Mouse (Mus musculus): ENCODE data around the gene Atp8b3. TPM values are rescaled to one million over a fixed set of nuclear protein-coding genes. Genes with fewer than 3 reads are reported as not detected.
A peak's percentile ranks its signal among the peaks of the same experiment; 100 is the strongest.

The Atp8b3 gene
- polyA plus RNA-seq, 1 experiment = 0.31 TPM

- TF ChIP-seq POLR2A (IDR thresholded peaks at IDR 0.05; ENCODE audit: control insufficient read depth, extremely low read depth, insufficient read depth, low read length, poor library complexity) (no peak), CTCF (IDR thresholded peaks at IDR 0.05; ENCODE audit: borderline replicate concordance, control insufficient read depth, extremely low read depth, insufficient read depth, low read length, poor library complexity) (no peak)
- H3K36me3 ChIP-seq (ENCODE audit: control insufficient read depth, insufficient read depth, low read length) = no peaks in the 10 kb centered on the region
- H3K4me1 ChIP-seq (replicated peaks; ENCODE audit: control insufficient read depth, insufficient read depth, low read length) = no peaks in the 10 kb centered on the region
- no peak overlapping the region for H3K4me3 ChIP-seq (ENCODE audit: control insufficient read depth, insufficient read depth, low read length)
- peaks cover 31% of the 10 kb centered on the region for H3K27me3 ChIP-seq (ENCODE audit: control insufficient read depth, insufficient read depth, low read length)
- H3K27ac ChIP-seq (ENCODE audit: control insufficient read depth, insufficient read depth, low read length) = no peak overlapping the region
- no peak for DNase-seq
- WGBS = 4% methylated on average over 7 of the region's 7 CpGs
Measured at GRCm38 (mm10) chr10:80502291-80502690, 36.6 kb downstream of the Atp8b3 start.

GRCm38 (mm10) chr10:80496421-80496820 is 42.5 kb downstream of the Atp8b3 start:
- H3K27ac ChIP-seq (ENCODE audit: control insufficient read depth, insufficient read depth, low read length) = no peak overlapping the region
- DNase-seq = no peak
- no peaks in the 10 kb centered on the region for H3K36me3 ChIP-seq (ENCODE audit: control insufficient read depth, insufficient read depth, low read length)
- WGBS = 5% methylated on average over 20 of the region's 20 CpGs
- H3K27me3 ChIP-seq (ENCODE audit: control insufficient read depth, insufficient read depth, low read length) = peaks cover 42% of the 10 kb centered on the region
- TF ChIP-seq POLR2A (IDR thresholded peaks at IDR 0.05; ENCODE audit: control insufficient read depth, extremely low read depth, insufficient read depth, low read length, poor library complexity) = no peak
- no peak for TF ChIP-seq CTCF (IDR thresholded peaks at IDR 0.05; ENCODE audit: borderline replicate concordance, control insufficient read depth, extremely low read depth, insufficient read depth, low read length, poor library complexity)
- H3K4me1 ChIP-seq (replicated peaks; ENCODE audit: control insufficient read depth, insufficient read depth, low read length) = peaks cover 6% of the 10 kb centered on the region
- no peak overlapping the region for H3K4me3 ChIP-seq (ENCODE audit: control insufficient read depth, insufficient read depth, low read length)

- no peak for DNase-seq
- H3K36me3 ChIP-seq (ENCODE audit: control insufficient read depth, insufficient read depth, low read length) = no peaks in the 10 kb centered on the region
- 7% methylated on average over 35 of the region's 35 CpGs for WGBS
- no peak overlapping the region for H3K4me3 ChIP-seq (ENCODE audit: control insufficient read depth, insufficient read depth, low read length)
- peaks cover 45% of the 10 kb centered on the region for H3K27me3 ChIP-seq (ENCODE audit: control insufficient read depth, insufficient read depth, low read length)
- TF ChIP-seq POLR2A (IDR thresholded peaks at IDR 0.05; ENCODE audit: control insufficient read depth, extremely low read depth, insufficient read depth, low read length, poor library complexity) = no peak
- TF ChIP-seq CTCF (IDR thresholded peaks at IDR 0.05; ENCODE audit: borderline replicate concordance, control insufficient read depth, extremely low read depth, insufficient read depth, low read length, poor library complexity) = no peak
- H3K4me1 ChIP-seq (replicated peaks; ENCODE audit: control insufficient read depth, insufficient read depth, low read length) = peaks cover 6% of the 10 kb centered on the region
- no peak overlapping the region for H3K27ac ChIP-seq (ENCODE audit: control insufficient read depth, insufficient read depth, low read length)
Measured at GRCm38 (mm10) chr10:80495901-80496300, 43.0 kb downstream of the Atp8b3 start.

DNA sequence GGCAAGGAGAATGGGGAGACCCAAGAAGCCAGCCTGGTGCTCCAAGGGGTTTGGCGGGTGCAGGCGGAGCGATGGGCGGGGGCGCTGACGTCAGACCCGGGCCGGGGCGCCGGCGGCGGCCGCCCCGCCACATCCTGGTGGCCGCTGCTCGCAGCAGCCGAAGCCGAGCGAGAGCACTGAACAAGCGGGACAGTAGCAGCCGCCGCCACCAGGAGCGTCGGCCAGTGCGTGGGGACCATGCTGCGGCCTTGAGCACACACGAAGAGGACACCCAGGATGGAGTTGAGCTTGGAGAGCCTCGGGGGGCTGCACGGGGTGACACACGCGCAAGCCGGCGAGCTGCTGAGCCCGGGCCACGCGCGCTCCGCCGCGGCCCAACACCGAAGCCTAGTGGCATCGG is 44.2 kb downstream of the Atp8b3 start, which contains the start of gene Onecut3:
TSS of gene Onecut3 (plus strand) at position 104 of the 400 bp plus-strand sequence.
- Histone ChIP-seq H3K36me3 (ENCODE audit: control insufficient read depth, insufficient read depth, low read length) (no peaks in the 10 kb centered on the region), H3K27me3 (ENCODE audit: control insufficient read depth, insufficient read depth, low read length) (peaks cover 45% of the 10 kb centered on the region), H3K4me3 (ENCODE audit: control insufficient read depth, insufficient read depth, low read length) (peak within 1 kb of the TSS; percentile 13), H3K4me1 (replicated peaks; ENCODE audit: control insufficient read depth, insufficient read depth, low read length) (peaks cover 6% of the 10 kb centered on the region), H3K27ac (ENCODE audit: control insufficient read depth, insufficient read depth, low read length) (no peak within 1 kb of the TSS)
- 1% methylated on average over 42 of the region's 42 CpGs for WGBS
- peak; percentile 61 for DNase-seq
- TF ChIP-seq CTCF (IDR thresholded peaks at IDR 0.05; ENCODE audit: borderline replicate concordance, control insufficient read depth, extremely low read depth, insufficient read depth, low read length, poor library complexity) = no peak
- TF ChIP-seq POLR2A (IDR thresholded peaks at IDR 0.05; ENCODE audit: control insufficient read depth, extremely low read depth, insufficient read depth, low read length, poor library complexity) = no peak

DNA sequence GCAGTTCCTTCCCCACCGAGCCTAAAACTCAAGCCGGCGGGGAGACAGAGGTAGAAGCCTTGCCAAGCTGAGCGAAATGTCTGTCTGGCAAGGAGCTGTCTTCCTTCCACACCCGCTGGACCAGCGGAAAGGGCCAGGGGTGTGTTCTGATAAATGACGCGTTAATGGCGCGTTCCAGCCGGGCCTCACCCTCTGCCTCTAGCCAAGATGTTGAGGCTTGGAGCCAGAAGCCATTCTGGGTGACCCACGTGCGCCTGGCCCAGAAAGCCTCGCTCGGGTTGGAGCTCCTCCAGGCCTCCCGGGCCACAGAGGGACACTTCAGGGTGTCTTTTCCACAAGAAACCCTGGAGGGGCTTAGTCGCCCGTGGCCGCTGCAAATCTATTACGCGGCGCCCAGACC is 48.9 kb downstream of the Atp8b3 start:
- no peak overlapping the region for H3K27ac ChIP-seq (ENCODE audit: control insufficient read depth, insufficient read depth, low read length)
- peaks cover 3% of the 10 kb centered on the region for H3K4me1 ChIP-seq (replicated peaks; ENCODE audit: control insufficient read depth, insufficient read depth, low read length)
- 5% methylated on average over 22 of the region's 22 CpGs for WGBS
- H3K27me3 ChIP-seq (ENCODE audit: control insufficient read depth, insufficient read depth, low read length) = peaks cover 30% of the 10 kb centered on the region
- TF ChIP-seq POLR2A (IDR thresholded peaks at IDR 0.05; ENCODE audit: control insufficient read depth, extremely low read depth, insufficient read depth, low read length, poor library complexity) (no peak), CTCF (IDR thresholded peaks at IDR 0.05; ENCODE audit: borderline replicate concordance, control insufficient read depth, extremely low read depth, insufficient read depth, low read length, poor library complexity) (no peak)
- no peak overlapping the region for H3K4me3 ChIP-seq (ENCODE audit: control insufficient read depth, insufficient read depth, low read length)
- no peaks in the 10 kb centered on the region for H3K36me3 ChIP-seq (ENCODE audit: control insufficient read depth, insufficient read depth, low read length)
- DNase-seq = no peak

- 79% methylated on average over 7 of the region's 7 CpGs for WGBS
Measured at GRCm38 (mm10) chr10:80486862-80487379, 52.0 kb downstream of the Atp8b3 start.

DNA sequence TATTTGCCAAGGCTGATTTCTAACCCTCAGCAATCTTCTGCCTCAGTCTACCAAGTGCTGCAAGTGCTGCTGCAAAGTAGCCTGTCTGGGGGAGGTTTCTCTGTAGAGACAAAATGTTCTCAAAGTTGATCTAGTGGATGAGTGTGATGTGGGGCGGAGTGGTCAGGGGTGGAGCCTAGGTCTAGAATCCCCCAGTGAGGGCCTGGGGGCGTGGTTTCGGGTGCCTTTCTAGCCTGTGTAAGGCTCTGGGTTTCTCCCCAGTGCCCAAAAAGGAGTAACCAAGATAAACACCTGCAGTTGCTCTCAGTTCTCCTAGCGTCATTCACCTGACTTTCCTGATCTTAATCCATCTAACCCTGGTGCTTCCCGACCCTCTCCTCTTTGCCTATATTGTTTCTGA is 57.9 kb downstream of the Atp8b3 start:
- TF ChIP-seq CTCF (IDR thresholded peaks at IDR 0.05; ENCODE audit: borderline replicate concordance, control insufficient read depth, extremely low read depth, insufficient read depth, low read length, poor library complexity) (no peak), POLR2A (IDR thresholded peaks at IDR 0.05; ENCODE audit: control insufficient read depth, extremely low read depth, insufficient read depth, low read length, poor library complexity) (no peak)
- Histone ChIP-seq H3K4me1 (replicated peaks; ENCODE audit: control insufficient read depth, insufficient read depth, low read length) (peaks cover 6% of the 10 kb centered on the region), H3K27ac (ENCODE audit: control insufficient read depth, insufficient read depth, low read length) (no peak overlapping the region), H3K36me3 (ENCODE audit: control insufficient read depth, insufficient read depth, low read length) (no peaks in the 10 kb centered on the region), H3K27me3 (ENCODE audit: control insufficient read depth, insufficient read depth, low read length) (no peaks in the 10 kb centered on the region; the same call in 1 of the 2 replicates), H3K4me3 (ENCODE audit: control insufficient read depth, insufficient read depth, low read length) (no peak overlapping the region)
- 40% methylated on average over 5 of the region's 5 CpGs for WGBS
- peak; percentile 29 for DNase-seq

More at GRCm38 (mm10) chr10:80486862-80487379, 52.0 kb downstream of the Atp8b3 start:
- H3K4me3 ChIP-seq (ENCODE audit: control insufficient read depth, insufficient read depth, low read length) = no peak overlapping the region
- no peaks in the 10 kb centered on the region for H3K36me3 ChIP-seq (ENCODE audit: control insufficient read depth, insufficient read depth, low read length)
- H3K27ac ChIP-seq (ENCODE audit: control insufficient read depth, insufficient read depth, low read length) = no peak overlapping the region
- H3K27me3 ChIP-seq (ENCODE audit: control insufficient read depth, insufficient read depth, low read length) = peaks cover 18% of the 10 kb centered on the region
- DNase-seq = peak; percentile 40
- TF ChIP-seq CTCF (IDR thresholded peaks at IDR 0.05; ENCODE audit: borderline replicate concordance, control insufficient read depth, extremely low read depth, insufficient read depth, low read length, poor library complexity) (no peak), POLR2A (IDR thresholded peaks at IDR 0.05; ENCODE audit: control insufficient read depth, extremely low read depth, insufficient read depth, low read length, poor library complexity) (no peak)
- H3K4me1 ChIP-seq (replicated peaks; ENCODE audit: control insufficient read depth, insufficient read depth, low read length) = no peaks in the 10 kb centered on the region
